Mouse (Mus musculus): ENCODE results near the gene Bcl9l.

Gene Bcl9l

GRCm38 (mm10) chr9:44497624-44498377, 15.2 kb downstream of the Bcl9l start:
- in situ Hi-C loops (cut with MboI): no loop called here

- in situ Hi-C loops (cut with MboI): no loop called here
Observed at GRCm38 (mm10) chr9:44498421-44499355, 16.1 kb downstream of the Bcl9l start.

- in situ Hi-C loops (cut with MboI): loop anchor here (5.0 kb wide), 1 partner anchor 42 kb away; no protein-coding TSS in a partner anchor
Observed at GRCm38 (mm10) chr9:44499356-44500162, 16.9 kb downstream of the Bcl9l start.

DNA sequence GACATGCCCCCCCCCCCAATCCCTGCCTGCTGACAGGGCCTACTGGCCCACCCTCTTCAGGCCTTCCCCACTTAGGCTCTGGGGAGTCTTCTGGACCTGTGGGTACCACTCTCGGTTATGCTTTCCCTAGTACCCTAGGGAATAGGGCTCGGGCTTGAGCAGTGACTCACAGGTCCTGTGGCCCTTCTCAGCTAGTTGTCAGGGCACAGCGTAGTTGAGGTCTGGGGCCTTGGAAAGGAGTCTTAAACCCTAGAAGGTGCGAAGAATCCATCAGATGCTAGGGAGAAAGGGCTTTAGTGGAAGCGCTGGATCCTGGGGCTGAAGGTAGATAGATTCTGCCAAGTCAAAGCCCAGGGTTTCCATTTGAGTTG, 17.5 kb downstream of the Bcl9l start:
- in situ Hi-C loops (cut with MboI): loop anchor here (5.0 kb wide), 1 partner anchor 43 kb away; no protein-coding TSS in a partner anchor

DNA sequence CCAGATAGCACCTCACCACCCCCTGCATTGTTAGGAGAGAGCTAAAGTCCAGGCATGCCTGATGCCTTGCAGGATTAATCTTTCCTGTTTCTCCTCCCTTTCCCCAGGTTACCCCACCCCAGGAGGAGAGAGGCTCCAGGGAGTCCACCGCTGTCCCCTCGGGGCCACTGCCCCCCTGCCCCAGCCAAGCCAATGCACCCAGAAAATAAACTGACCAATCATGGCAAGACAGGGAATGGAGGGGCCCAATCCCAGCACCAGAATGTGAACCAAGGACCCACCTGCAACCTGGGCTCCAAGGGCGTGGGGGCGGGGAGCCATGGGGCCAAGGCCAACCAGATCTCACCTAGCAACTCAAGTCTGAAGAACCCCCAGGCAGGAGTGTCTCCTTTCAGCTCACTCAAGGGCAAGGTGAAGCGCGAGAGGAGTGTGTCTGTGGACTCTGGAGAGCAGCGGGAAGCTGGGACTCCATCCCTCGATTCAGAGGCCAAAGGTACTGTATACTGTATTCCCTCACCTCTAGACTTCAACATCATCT, 18.1 kb downstream of the Bcl9l start:
- in situ Hi-C loops (cut with MboI): loop anchor here (5.0 kb wide), 1 partner anchor 43 kb away; no protein-coding TSS in a partner anchor

GRCm38 (mm10) chr9:44501206-44501879, 18.7 kb downstream of the Bcl9l start:
- in situ Hi-C loops (cut with MboI): loop anchor here (5.0 kb wide), 1 partner anchor 44 kb away; no protein-coding TSS in a partner anchor

DNA sequence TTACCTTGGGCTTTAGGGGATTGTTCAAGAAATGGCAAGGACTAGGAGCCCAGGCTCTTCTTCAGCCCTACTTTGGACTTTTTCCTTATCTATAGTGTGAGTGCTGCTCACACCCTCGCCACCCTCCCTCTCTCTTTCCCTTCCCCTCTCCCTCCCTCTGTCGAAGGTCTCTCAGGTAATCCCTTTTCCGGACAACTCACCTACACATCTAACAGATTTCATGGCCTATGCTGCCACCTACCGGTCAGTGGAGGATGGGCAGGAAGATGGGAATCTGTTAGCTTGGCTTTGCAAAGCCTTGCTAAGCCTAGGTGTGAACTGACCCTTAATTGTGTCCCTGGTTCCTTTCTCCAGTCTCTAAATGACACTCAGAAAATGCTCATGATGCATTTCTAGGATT, 19.4 kb downstream of the Bcl9l start:
- in situ Hi-C loops (cut with MboI): loop anchor here (5.0 kb wide), 1 partner anchor 45 kb away; no protein-coding TSS in a partner anchor

GRCm38 (mm10) chr9:44504893-44505823, 22.5 kb downstream of the Bcl9l start:
- in situ Hi-C loops (cut with MboI): loop anchor here (5.0 kb wide), 1 partner anchor 48 kb away; no protein-coding TSS in a partner anchor

DNA sequence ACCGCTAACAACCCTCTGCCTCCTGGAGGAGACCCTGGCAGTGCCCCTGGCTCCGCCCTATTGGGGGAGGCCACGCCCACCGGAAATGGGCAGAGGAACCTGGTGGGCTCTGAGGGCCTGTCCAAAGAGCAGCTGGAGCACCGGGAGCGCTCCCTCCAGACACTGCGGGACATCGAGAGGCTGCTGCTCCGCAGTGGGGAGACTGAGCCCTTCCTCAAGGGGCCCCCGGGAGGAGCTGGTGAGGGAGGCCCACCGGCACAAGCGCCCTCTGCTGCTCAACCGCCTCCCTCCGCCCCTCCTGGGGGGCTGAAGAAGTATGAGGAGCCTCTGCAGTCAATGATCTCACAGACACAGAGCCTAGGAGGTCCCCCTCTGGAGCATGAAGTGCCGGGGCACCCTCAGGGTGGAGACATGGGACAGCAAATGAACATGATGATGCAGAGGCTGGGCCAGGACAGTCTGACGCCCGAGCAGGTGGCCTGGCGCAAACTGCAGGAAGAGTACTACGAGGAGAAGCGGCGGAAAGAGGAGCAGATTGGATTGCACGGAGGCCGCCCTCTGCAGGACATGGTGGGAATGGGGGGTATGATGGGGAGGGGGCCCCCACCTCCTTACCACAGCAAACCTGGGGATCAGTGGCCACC, 23.3 kb downstream of the Bcl9l start:
- in situ Hi-C loops (cut with MboI): no loop called here

DNA sequence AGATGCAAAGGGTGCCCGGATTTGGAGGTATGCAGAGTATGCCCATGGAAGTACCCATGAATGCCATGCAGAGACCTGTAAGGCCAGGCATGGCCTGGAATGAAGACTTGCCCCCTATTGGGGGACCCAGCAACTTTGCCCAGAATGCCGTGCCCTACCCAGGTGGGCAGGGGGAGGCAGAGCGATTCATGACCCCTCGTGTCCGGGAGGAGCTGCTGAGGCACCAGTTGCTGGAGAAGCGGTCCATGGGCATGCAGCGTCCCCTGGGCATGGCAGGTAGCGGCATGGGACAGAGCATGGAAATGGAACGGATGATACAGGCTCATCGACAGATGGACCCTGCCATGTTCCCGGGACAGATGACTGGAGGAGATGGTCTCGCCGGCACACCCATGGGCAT, 23.9 kb downstream of the Bcl9l start:
- in situ Hi-C loops (cut with MboI): no loop called here

DNA sequence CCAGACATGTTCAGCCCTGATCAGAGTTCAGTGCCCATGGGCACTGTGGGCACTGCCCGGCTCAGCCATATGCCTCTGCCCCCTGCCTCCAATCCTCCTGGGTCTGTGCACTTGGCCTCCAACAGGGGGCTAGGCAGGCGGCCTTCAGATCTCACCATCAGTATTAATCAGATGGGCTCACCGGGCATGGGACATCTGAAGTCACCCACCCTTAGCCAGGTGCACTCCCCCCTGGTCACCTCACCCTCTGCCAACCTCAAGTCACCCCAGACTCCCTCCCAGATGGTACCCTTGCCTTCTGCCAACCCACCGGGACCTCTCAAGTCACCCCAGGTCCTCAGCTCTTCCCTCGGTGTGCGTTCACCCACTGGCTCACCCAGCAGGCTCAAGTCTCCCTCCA, 24.7 kb downstream of the Bcl9l start:
- in situ Hi-C loops (cut with MboI): no loop called here

GRCm38 (mm10) chr9:44508124-44508619, 25.5 kb downstream of the Bcl9l start:
- in situ Hi-C loops (cut with MboI): no loop called here

- in situ Hi-C loops (cut with MboI): no loop called here
Observed at GRCm38 (mm10) chr9:44508721-44509486, 26.3 kb downstream of the Bcl9l start.

- in situ Hi-C loops (cut with MboI): no loop called here
Observed at GRCm38 (mm10) chr9:44509487-44510354, 27.1 kb downstream of the Bcl9l start.

GRCm38 (mm10) chr9:44510355-44510871, 27.8 kb downstream of the Bcl9l start:
- in situ Hi-C loops (cut with MboI): no loop called here

DNA sequence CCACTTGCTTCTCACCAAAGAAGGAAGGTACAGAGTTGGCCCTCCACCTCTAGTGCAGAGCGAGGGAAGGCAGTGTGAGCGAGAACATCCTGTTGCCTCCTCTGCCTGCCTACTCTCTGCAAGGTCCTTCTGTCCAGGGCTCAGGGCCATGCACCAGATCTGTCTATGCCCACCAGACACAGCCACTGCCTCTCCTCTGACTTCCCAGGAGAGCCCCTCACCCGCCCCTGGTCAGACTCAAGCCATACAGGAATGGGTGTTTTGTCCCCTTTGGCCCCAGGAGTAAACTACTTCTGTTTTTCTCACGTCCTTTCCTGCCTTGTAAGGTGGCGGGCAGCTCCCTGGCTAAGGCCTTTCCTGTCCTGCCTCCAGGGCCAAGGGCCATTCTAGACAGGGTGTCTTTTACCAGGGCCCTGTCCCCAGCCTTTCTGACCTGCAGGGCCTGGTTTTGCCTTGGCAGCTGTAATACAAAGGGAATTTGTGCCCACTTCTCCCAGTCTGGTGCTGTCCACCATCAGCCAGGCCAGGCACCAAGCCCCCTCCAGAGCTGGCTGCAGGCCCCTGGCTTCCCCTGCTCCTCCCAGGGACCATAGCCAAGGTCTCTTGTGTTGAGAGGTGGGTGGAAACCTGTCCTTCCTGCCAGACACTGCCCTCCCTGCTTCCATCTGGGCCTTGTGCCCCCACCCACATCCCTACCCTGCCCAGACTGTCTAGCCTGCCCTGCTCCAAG, 28.4 kb downstream of the Bcl9l start:
- in situ Hi-C loops (cut with MboI): no loop called here
